Mouse (Mus musculus) urinary bladder, postnatal 25 days (tissue): ENCODE measurements around the gene Ppp1r27.

ENCODE experiments used
- DNase-seq: peaks from one replicate; pipeline ENCODE4 v3.0.0; 2022; ENCODE audit warnings: low spot score

The Ppp1r27 gene

DNA sequence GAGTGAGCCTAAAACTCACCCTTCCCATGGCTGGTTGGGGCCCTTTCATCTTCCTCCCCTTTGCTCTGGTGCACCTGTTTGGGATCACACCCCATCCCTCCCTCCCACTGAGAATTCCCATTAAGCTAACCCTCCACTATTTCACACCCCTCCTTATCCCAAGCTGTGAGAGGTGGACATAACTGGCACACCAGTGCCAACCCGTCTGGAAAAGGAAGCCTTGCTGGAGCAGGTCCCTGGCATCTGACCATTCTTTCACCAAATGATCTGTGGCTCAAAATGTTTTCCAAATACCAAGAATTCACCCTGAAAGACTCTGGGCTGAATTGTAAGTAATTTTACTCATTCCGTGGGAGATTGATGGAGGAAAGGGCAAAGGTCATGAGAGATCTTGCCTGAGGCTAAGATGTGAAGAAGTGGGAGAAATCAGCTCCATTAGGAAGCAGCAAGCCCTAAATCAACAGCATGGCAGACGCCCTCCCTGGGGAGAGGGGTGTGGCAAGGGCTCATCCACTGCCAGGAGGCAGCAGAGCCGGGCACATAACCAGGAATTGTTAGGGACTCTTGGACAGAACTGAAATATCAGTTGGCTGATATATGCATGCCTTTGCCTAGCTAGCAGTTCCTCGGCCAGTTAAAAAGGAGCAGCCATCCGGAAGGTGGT, 38.0 kb downstream of the Ppp1r27 start:
- no peak for DNase-seq

DNA sequence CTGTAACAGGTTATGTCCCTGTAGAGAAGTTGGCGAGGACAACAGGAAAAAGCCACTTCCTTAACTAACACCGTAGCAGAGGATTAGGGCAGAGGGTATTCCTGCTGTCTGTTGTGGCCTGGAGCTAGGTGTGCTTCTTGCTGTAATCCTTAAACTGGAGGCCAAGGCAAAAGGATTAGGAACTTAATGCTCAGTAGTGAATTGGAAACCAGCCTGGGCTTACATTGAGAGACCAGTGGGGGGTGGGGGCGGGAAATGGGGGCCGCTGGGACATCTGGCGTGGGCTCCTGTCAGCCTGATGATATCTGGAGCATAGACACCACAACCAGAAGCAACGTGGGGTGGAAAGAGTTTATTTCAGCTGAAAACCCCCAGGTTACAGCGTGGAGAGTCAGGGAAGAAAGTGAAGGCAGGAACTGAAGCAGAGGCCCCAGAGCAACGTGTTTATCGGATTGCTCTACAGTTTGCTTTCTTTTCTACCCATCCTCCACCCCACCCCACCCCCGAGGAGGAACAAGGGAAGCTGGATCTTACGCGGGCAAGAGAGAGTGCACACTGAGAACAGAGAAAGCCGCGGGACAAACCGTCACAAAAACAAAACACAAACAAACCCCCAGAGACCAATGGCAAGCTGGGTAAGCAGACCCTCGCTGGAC, 40.4 kb downstream of the Ppp1r27 start:
- DNase-seq, result no peak

DNA sequence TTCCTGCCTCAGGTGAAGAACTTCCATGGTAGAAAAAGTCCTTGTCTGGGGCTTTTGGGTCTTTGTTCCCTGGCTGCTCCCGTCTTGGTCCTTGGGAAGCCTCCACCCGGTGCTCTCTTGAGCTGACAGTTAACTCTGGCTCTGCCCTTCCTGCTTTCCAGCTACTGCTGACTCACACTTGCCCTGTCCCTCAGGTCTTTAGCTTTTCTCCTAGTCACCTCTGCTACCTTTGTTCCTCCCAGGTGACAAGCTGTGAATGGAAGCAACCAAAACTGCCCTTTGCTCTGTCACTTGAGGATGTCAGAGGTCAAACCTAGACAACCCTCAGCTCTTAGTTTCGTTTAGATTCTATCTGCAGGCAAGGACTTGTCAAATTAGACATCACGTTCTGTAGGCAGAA, 41.0 kb downstream of the Ppp1r27 start:
- no peak for DNase-seq

DNA sequence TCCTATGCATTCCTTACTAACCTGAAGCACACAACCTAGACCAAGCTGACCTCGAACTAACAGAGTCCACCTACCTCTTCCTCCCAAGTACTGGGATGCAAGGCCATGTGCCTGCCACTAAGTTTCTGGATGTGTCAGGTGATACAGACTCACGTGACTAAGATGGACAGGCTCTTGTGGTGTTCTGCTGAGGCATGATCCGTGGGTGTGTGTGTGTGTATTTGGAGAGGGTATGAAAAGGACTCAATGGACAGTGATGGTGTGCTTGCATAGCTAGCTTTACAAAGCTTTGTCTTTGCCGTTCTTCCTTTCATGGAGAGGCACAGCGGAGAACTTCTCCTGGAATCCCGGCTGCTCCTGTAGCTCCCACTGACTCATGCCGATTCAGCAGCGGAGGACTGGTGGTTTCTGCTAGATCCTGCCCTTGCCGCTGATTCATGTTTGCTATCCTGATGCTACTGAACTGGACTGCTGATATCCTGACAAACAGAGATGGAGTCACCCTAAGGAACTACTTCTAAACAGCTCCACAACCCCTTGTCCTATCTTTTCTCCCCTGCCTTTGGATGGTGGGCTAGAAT, 42.6 kb downstream of the Ppp1r27 start:
- DNase-seq, result no peak

DNA sequence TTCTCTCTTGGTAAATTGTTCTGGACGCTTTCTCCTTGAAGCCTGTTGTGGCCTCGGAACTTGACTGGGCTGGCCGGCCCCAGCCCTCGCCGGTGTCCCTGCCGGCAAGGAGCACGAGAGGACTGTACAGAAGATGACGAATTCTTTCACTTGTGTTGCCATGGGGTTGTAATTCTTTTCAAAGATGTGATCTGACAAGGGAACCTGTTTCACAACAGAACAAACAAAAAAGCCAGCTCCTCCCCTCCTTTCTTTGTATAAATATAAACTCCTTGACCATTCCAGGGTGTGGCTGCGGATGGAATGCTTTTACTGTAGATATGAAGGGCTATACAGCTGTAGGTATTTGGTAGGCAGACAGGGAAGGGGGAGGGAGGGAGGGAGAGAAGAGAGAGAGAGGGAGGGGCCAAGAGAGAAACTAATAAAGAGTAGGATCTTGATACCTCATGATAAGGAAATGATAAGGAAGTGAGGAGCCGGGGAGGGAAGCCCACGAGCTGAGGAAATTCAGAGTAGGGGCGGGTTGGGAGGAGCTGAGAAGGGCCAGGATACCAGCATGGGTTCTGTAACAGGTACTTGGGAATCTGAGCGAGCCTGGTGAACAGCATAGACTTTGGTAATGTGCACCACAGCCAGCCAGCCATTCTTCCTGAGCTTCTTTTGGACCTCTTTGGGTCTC, 43.2 kb downstream of the Ppp1r27 start:
- DNase-seq, result no peak

DNA sequence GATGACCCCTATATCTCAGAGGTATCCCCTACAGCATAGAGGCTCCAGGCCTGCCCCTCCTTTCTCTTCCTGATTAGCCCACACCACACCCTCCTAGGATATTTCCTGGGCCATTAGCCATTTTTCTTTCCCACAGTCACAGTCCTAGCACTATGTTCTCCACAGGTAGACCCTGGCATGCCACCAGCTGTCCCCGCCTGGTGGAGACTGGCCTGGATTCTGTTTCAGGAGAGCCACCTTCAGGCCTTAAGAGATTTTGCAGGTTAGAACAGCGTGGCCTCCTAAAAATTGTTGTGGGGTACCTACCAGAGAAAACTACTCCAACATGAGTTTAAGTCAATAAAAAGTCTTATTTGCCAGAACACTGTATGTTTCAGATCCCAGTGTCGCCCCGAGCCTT, 44.0 kb downstream of the Ppp1r27 start:
- no peak for DNase-seq

DNA sequence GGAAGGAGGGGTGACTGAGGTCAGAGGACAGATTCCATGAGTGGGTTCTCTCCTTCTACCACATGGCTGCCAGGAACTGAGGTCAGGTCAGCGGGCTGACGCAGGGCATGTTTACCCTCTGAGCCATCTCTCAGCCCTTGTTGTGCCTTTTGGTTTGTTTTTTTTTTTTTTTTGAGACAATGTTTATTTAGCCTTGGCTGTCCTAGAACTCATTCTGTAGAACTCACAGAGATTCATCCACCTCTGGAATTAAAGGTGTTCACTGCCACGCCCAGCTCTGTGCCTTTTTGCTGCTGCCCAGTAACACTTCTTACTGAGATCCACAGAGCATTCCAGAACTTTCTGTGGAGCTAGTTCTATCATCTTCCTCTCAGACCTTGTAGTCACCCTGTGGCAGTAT, 45.3 kb downstream of the Ppp1r27 start:
- no peak for DNase-seq

DNA sequence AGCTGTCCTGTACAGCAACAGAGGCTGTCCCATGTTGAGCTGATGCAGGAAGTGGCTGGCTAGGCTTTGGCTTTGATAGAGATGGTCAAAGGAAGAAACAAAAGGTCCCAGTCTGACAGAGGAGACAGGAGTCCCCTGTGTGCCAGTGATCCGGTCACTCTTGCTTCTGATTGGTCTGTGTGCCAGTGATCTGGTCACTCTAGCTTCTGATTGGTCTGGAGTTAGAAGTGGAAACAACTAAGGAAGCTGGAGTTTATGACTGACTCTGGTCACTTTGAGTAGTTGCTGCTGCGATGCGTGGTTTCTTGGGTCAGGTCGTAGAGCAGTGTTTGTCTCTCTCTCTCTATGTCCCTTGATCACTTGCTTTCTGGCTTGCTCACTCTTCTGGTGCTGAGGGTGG, 49.2 kb downstream of the Ppp1r27 start:
- DNase-seq, result no peak

DNA sequence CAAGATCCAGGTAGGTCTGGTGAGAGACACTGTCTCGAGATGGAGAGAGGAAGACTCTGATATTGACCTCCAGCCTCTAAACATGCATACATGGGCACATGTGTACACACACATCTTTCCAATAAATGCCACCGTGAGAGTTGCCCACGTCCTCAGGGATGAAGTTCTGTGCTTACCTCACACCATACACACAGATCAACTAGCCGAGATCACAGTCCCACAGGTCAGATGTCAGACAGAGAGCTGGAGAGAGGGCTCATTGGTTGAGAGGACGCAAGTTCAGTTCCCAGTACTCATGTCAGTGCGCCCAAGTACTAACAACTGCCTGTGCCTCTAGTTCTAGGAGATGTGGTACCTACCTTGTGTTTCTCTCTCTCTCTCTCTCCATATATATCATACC, 49.9 kb downstream of the Ppp1r27 start:
- no peak for DNase-seq

DNA sequence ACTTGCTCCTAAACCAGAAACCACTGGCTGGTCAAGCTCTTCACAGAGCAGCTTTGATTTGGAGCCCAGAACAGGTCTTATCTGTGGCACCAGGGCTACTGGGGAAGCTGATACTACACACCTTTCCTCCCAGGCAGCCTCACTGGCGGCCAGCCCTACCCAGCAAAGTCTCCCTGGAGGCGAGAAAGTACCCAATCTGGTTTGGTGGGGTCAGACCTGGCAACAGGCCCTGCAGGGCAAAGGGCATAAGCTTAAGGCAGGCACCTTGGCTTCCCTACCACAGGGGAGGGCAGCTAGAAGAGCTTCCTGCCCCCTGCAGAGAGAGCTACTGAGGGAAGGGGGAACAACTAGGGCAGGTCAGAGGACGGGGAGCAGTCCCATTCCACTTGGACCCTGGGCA, 50.6 kb downstream of the Ppp1r27 start:
- peak; percentile 73 for DNase-seq
